Mouse (Mus musculus) lung, postnatal 0 days (tissue): ENCODE measurements around the gene Calhm2.

ENCODE experiments used
- CTCF ChIP-seq: IDR thresholded peaks from 2 replicates; pipeline ENCODE4 v1.5.1; 2016; ENCODE audit warnings: antibody characterized with exemption, mild to moderate bottlenecking
- EP300 ChIP-seq: IDR thresholded peaks from 2 replicates; pipeline ENCODE4 v1.6.1; 2016; ENCODE audit warnings: antibody characterized with exemption, mild to moderate bottlenecking, control low read depth

DNA sequence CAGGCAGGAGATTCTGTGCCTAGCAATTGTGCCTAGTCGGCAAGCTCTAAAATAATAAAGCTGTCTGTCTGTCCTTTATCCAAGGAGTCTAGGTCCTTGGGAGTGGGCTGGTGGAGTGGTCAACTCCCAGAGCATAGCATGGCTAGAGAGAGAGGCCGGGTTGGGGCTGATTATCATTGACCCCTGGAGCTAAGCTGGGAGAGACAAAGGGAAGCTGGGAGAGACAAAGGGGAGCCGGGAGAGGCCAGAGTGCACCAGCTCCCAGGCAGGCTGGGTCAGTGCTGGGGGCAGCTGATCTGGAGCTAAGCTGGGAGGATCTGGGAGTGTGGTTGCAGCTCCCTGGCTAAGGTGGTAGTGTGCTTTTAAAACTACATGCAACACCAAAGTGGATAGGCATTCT, 28.7 kb upstream of the Calhm2 start:
- TF ChIP-seq CTCF (no peak), EP300 (no peak)
